Mouse (Mus musculus) bone marrow macrophage, adult 2 months (primary cell): ENCODE measurements at regions not wholly inside any gene's neighbourhood (a gene's known extent, or its start where the extent isn't known, plus 50 kb on each side); places are given as distances from the start of the nearest gene placed in this dataset.

Source experiments
- CTCF ChIP-seq: IDR thresholded peaks from 2 replicates; pipeline ENCODE4 v1.5.1; 2012; ENCODE audit warnings: low read depth, mild to moderate bottlenecking, low read length, moderate library complexity
- POLR2A ChIP-seq: IDR thresholded peaks from 2 replicates; pipeline ENCODE4 v1.6.1; 2012; ENCODE audit warnings: mild to moderate bottlenecking, low read depth, low read length, borderline replicate concordance

- TF ChIP-seq CTCF, result no peak
- TF ChIP-seq POLR2A, result no peak
These were observed 110.6 kb upstream of the Rmdn2 start for GRCm38 (mm10) chr17:79501031-79501474.
